Mouse (Mus musculus) heart, postnatal 0 days (tissue): ENCODE measurements at regions not wholly inside any gene's neighbourhood (a gene's known extent, or its start where the extent isn't known, plus 50 kb on each side); places are given as distances from the start of the nearest gene placed in this dataset.

Experiments
- CTCF ChIP-seq: IDR thresholded peaks from 2 replicates; pipeline ENCODE4 v1.5.1; 2016; ENCODE audit warnings: antibody characterized with exemption, control low read depth, low read depth
- EP300 ChIP-seq: IDR thresholded peaks from 2 replicates; pipeline ENCODE4 v1.6.1; 2016; ENCODE audit warnings: antibody characterized with exemption, low read depth

DNA sequence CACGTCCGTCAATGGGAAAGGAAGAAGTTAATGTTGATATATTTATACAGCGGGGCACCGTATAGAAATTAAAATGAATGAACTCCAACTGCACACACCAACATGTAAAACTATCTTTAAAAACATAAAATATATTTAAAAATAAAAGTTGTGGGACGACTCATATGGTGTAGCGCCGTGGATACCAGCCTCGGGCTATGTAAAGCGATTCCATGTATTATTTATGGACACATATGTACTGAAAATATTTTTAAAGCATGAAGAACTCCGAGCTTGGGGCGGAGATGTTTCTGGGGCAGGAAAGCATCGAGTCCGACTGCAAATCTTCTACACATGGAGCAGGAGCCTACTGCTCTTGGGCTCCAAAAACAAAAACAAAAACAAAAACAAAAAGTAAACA is 182.4 kb downstream of the Cryba4 start:
- TF ChIP-seq CTCF (no peak), EP300 (no peak)
